Mouse (Mus musculus) embryonic facial prominence, embryonic 10.5 days (tissue): ENCODE measurements around the gene Dner. TPM values are rescaled to one million over a fixed set of nuclear protein-coding genes. Genes with fewer than 3 reads are reported as not detected.
"Not testable (repeated sequence)": the region's sequence is repeated elsewhere in the genome, so short reads cannot be mapped to it uniquely, and the experiment has no call there.

ENCODE experiments used
- DNase-seq: peaks from one replicate; pipeline ENCODE4 v3.0.0-alpha.2; 2017; ENCODE audit warnings: low spot score
- H3K27ac ChIP-seq: fragments of 300-500 bp; sonication (generic); replicated peaks from 2 replicates; pipeline ENCODE4 v1.5.1; 2016; ENCODE audit warnings: mild to moderate bottlenecking
- H3K27me3 ChIP-seq: fragments of 300-500 bp; sonication (generic); replicated peaks from 2 replicates; pipeline ENCODE4 v1.6.1; 2016; ENCODE audit warnings: low read depth, mild to moderate bottlenecking; ENCODE audit not compliant: poor library complexity, severe bottlenecking
- H3K36me3 ChIP-seq: fragments of 300-500 bp; sonication (generic); replicated peaks from 2 replicates; pipeline ENCODE4 v1.6.1; 2016; ENCODE audit warnings: mild to moderate bottlenecking, moderate library complexity
- H3K4me1 ChIP-seq: fragments of 300-500 bp; sonication (generic); 2 replicates; pipeline ENCODE4 v1.6.1; 2016
- H3K4me3 ChIP-seq: fragments of 300-500 bp; sonication (generic); 2 replicates; pipeline ENCODE4 v1.5.1; 2016; ENCODE audit warnings: mild to moderate bottlenecking, moderate library complexity
- H3K9me3 ChIP-seq: fragments of 300-500 bp; sonication (generic); 2 replicates; pipeline ENCODE4 v1.6.1; 2016; ENCODE audit warnings: mild to moderate bottlenecking
- WGBS: fragments of 180-500 bp; shearing (Covaris S2); methylation state at CpG from one replicate; pipeline ENCODE4 v1.1.7; 2016; 5-methylcytosine and 5-hydroxymethylcytosine counted together
- polyA plus RNA-seq: library from polyadenylated mRNA; unstranded; fragments of >200 nt; fragmentation: Nextera tagmentation; extraction: Ambion mirVana; gene quantifications from 2 replicates; pipeline ENCODE4 v1.2.1, GENCODE M21; 2016

Gene Dner
- polyA plus RNA-seq, 1 experiment from 2014 or later, result 3.6 TPM

DNA sequence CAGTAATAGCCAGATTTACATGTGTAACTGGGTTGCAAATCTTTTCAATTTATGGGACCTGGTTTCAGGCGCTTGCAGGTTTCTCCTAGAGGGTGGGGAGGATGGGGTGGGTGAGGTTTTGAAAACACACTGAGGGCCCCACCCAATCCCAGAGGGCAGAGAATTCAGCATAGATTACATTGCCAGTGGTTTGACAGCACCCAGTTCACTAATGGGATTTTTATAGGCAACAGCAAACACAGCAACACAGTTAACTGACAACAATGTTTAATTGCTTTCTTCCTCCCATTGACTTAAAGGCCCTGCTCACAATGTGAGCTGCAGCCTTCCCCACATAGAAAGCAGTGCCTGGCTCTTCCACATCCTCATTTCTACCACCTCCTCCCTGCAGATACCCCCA, 333.8 kb downstream of the Dner start:
- no peaks in the 10 kb centered on the region; the same call in 1 of the 2 replicates for H3K4me1 ChIP-seq
- WGBS, result 91% methylated on average over 1 of the region's 1 CpGs

GRCm38 (mm10) chr1:84361389-84361788, 334.6 kb downstream of the Dner start:
- no peak overlapping the region for H3K4me3 ChIP-seq
- WGBS, result 79% methylated on average over 3 of the region's 3 CpGs
- no peaks in the 10 kb centered on the region for H3K36me3 ChIP-seq
- H3K4me1 ChIP-seq, result no peaks in the 10 kb centered on the region; the same call in 1 of the 2 replicates
- no peaks in the 10 kb centered on the region for H3K9me3 ChIP-seq
- no peak overlapping the region for H3K27ac ChIP-seq
- no peak for DNase-seq
- H3K27me3 ChIP-seq, result no peaks in the 10 kb centered on the region

More for the DNA sequence above, 333.8 kb downstream of the Dner start:
- H3K27ac ChIP-seq, result no peak overlapping the region
- H3K27me3 ChIP-seq, result no peaks in the 10 kb centered on the region
- no peaks in the 10 kb centered on the region for H3K9me3 ChIP-seq
- no peaks in the 10 kb centered on the region for H3K36me3 ChIP-seq
- DNase-seq, result no peak
- no peak overlapping the region for H3K4me3 ChIP-seq

GRCm38 (mm10) chr1:84359611-84360500, 336.2 kb downstream of the Dner start:
- H3K4me1 ChIP-seq, result no peaks in the 10 kb centered on the region
- WGBS, result 88% methylated on average over 6 of the region's 6 CpGs

DNA sequence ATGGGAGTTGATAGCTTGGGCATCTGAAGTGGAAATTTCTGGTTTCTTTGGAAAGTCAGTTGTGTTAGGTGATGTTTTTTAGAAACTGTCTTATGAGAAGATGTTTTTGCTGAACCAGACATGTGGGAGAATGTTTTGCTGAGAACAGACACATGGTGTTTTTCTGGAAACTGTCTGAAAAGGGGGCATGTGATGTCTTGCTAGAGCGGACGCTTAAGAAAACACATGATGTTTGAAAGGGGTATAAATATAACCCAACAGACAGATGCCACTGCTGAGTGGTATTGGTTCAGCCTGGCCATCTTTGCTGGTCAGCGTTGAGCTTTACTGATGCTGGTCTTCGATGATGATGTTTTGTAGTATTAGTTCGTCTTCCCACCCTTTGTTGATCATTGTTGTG, 338.8 kb downstream of the Dner start:
- 91% methylated on average over 5 of the region's 5 CpGs for WGBS
- Histone ChIP-seq H3K27me3 (no peaks in the 10 kb centered on the region), H3K9me3 (no peaks in the 10 kb centered on the region), H3K36me3 (no peaks in the 10 kb centered on the region), H3K4me3 (no peak overlapping the region), H3K27ac (no peak overlapping the region), H3K4me1 (no peaks in the 10 kb centered on the region)
- no peak for DNase-seq

More at GRCm38 (mm10) chr1:84359611-84360500, 336.2 kb downstream of the Dner start:
- no peak for DNase-seq
- Histone ChIP-seq H3K4me3 (no peak overlapping the region), H3K27ac (no peak overlapping the region), H3K27me3 (no peaks in the 10 kb centered on the region), H3K36me3 (no peaks in the 10 kb centered on the region), H3K9me3 (no peaks in the 10 kb centered on the region)

- H3K36me3 ChIP-seq, result no peaks in the 10 kb centered on the region
- H3K27me3 ChIP-seq, result no peaks in the 10 kb centered on the region
- no peaks in the 10 kb centered on the region for H3K9me3 ChIP-seq
- H3K4me1 ChIP-seq, result no peaks in the 10 kb centered on the region
- WGBS, result 95% methylated on average over 2 of the region's 2 CpGs
- H3K27ac ChIP-seq, result no peak overlapping the region
- no peak overlapping the region for H3K4me3 ChIP-seq
- no peak for DNase-seq
Measured at GRCm38 (mm10) chr1:84350262-84350661, 345.8 kb downstream of the Dner start.

DNA sequence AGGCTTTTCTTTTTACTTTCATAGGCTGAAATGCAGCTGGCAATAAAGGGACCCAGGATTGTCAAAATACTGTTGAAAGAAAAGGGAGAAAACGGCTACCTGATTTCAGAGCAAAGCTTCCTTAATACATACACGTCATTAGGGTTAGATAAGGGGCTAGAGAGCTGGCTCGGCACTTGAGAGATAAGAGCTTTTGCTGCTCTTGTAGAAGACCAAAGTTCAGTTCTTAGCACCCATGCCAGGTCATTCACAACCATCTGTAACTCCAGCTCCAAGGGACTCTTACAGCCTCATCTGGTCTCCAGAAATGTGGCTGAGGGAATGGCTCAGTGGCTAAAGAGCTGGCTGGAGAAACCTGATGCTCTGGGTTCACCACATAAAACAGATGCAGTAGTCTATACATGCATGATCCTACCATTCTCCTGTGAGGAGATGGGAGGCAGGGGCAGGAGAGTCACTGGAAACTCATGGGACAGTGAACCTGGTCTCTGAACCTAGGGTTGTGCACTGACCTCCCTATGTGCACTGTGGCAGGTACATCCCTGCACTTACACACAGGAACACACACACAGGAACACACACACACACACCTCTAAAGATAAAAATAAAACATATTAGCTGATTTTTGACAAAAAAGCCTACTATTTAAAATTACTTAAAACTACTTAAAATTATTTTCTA, 348.1 kb downstream of the Dner start:
- H3K4me1 ChIP-seq, result no peaks in the 10 kb centered on the region
- 83% methylated on average over 3 of the region's 3 CpGs for WGBS
- no peak overlapping the region for H3K4me3 ChIP-seq
- H3K9me3 ChIP-seq, result no peaks in the 10 kb centered on the region
- H3K27ac ChIP-seq, result no peak overlapping the region
- H3K27me3 ChIP-seq, result no peaks in the 10 kb centered on the region
- DNase-seq, result no peak
- H3K36me3 ChIP-seq, result no peaks in the 10 kb centered on the region

DNA sequence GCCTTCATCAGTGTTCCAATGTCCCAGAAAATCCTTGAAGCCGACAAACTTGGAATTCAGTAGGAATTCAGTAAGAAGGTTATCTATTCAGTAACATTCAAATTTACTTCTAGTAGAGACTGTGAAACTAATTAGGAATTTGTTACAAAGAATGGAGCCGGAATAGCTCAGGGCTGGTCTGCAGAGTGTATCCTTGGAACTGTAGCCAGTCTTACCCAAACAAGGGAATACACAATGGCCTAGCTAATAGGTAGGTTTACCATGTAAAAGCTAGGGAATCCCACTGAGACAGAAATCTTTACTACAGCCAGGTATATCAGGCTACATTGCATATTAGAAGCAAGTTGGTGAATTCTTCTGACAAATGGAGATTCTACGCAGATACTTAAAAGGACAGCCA, 363.2 kb downstream of the Dner start:
- not testable (repeated sequence) for H3K4me1 ChIP-seq, H3K9me3 ChIP-seq, H3K27me3 ChIP-seq, H3K27ac ChIP-seq, H3K4me3 ChIP-seq, H3K36me3 ChIP-seq, DNase-seq
- WGBS, result 48% methylated on average over 3 of the region's 3 CpGs

GRCm38 (mm10) chr1:84331861-84332260, 364.2 kb downstream of the Dner start:
- not testable (repeated sequence) for DNase-seq, H3K4me1 ChIP-seq, H3K9me3 ChIP-seq, H3K36me3 ChIP-seq, H3K4me3 ChIP-seq, H3K27me3 ChIP-seq, H3K27ac ChIP-seq
- 84% methylated on average over 12 of the region's 12 CpGs for WGBS

GRCm38 (mm10) chr1:84325309-84325708, 370.7 kb downstream of the Dner start:
- 58% methylated on average over 3 of the region's 3 CpGs for WGBS
- H3K36me3 ChIP-seq, result no peaks in the 10 kb centered on the region
- H3K27ac ChIP-seq, result no peak overlapping the region
- H3K27me3 ChIP-seq, result no peaks in the 10 kb centered on the region
- peaks cover 10% of the 10 kb centered on the region; the same call in 1 of the 2 replicates for H3K4me1 ChIP-seq
- no peak for DNase-seq
- no peaks in the 10 kb centered on the region for H3K9me3 ChIP-seq
- H3K4me3 ChIP-seq, result no peak overlapping the region

GRCm38 (mm10) chr1:84321327-84321726, 374.7 kb downstream of the Dner start:
- Histone ChIP-seq H3K9me3 (no peaks in the 10 kb centered on the region), H3K4me3 (no peak overlapping the region), H3K36me3 (no peaks in the 10 kb centered on the region), H3K27ac (no peak overlapping the region), H3K27me3 (no peaks in the 10 kb centered on the region), H3K4me1 (peaks cover 10% of the 10 kb centered on the region; the same call in 1 of the 2 replicates)
- DNase-seq, result no peak
- whole genome bisulfite sequencing, result 82% methylated on average over 4 of the region's 4 CpGs
